Mouse (Mus musculus): Measurements from ENCODE around the gene Csta1. TPM values are rescaled to one million over a fixed set of nuclear protein-coding genes. Genes with fewer than 3 reads are reported as not detected.
"Not testable (repeated sequence)": the region's sequence is repeated elsewhere in the genome, so short reads cannot be mapped to it uniquely, and the experiment has no call there.

Csta1 gene
- polyA plus RNA-seq, 2 experiments, result 0.83 to 2.1 TPM

- no peak overlapping the region for H3K4me2 ChIP-seq (replicated peaks; ENCODE audit: low read depth, low read length, severe bottlenecking)
- no peaks in the 10 kb centered on the region for H3K27me3 ChIP-seq (ENCODE audit: control insufficient read depth, insufficient read depth, low read length)
- DNase-seq (ENCODE audit: low spot score), result no peak
- H3K4me1 ChIP-seq (ENCODE audit: control insufficient read depth, insufficient read depth, low read length), result no peaks in the 10 kb centered on the region
- no peak overlapping the region for H3K9ac ChIP-seq (ENCODE audit: low read depth, low read length, severe bottlenecking)
- TF ChIP-seq POLR2A (IDR thresholded peaks at IDR 0.05; ENCODE audit: borderline replicate concordance, extremely low read depth, insufficient read depth, insufficient read length), result no peak
- H3K27ac ChIP-seq (replicated peaks; ENCODE audit: low read depth, low read length), result no peak overlapping the region
- WGBS, result 86% methylated on average over 7 of the region's 7 CpGs
- H3K9me3 ChIP-seq (ENCODE audit: control insufficient read depth, low read length), result no peaks in the 10 kb centered on the region
- H3K4me3 ChIP-seq (replicated peaks; ENCODE audit: low read length), result no peak overlapping the region
- ATAC-seq (ENCODE audit: low FRiP score, low read depth), result no peak
- H3K36me3 ChIP-seq (ENCODE audit: control insufficient read depth, insufficient read depth, low read length), result no peaks in the 10 kb centered on the region
These were observed 2.9 kb downstream of the Csta1 start for GRCm38 (mm10) chr16:36128092-36128491.

GRCm38 (mm10) chr16:36115751-36116150, 15.3 kb downstream of the Csta1 start:
- not testable (repeated sequence) for H3K27ac ChIP-seq (replicated peaks; ENCODE audit: low read depth, low read length); DNase-seq (ENCODE audit: low spot score); ATAC-seq (ENCODE audit: low FRiP score, low read depth); H3K36me3 ChIP-seq (ENCODE audit: control insufficient read depth, insufficient read depth, low read length); H3K9ac ChIP-seq (ENCODE audit: low read depth, low read length, severe bottlenecking); H3K4me2 ChIP-seq (replicated peaks; ENCODE audit: low read depth, low read length, severe bottlenecking); H3K4me3 ChIP-seq (replicated peaks; ENCODE audit: low read length); H3K27me3 ChIP-seq (ENCODE audit: control insufficient read depth, insufficient read depth, low read length); H3K9me3 ChIP-seq (ENCODE audit: control insufficient read depth, low read length); H3K4me1 ChIP-seq (ENCODE audit: control insufficient read depth, insufficient read depth, low read length)
- WGBS, result 90% methylated on average over 6 of the region's 6 CpGs

- H3K9me3 ChIP-seq (ENCODE audit: control insufficient read depth, low read length); H3K4me2 ChIP-seq (replicated peaks; ENCODE audit: low read depth, low read length, severe bottlenecking); H3K36me3 ChIP-seq (ENCODE audit: control insufficient read depth, insufficient read depth, low read length); DNase-seq (ENCODE audit: low spot score); H3K27ac ChIP-seq (replicated peaks; ENCODE audit: low read depth, low read length); H3K4me1 ChIP-seq (ENCODE audit: control insufficient read depth, insufficient read depth, low read length); H3K4me3 ChIP-seq (replicated peaks; ENCODE audit: low read length); ATAC-seq (ENCODE audit: low FRiP score, low read depth); H3K27me3 ChIP-seq (ENCODE audit: control insufficient read depth, insufficient read depth, low read length); H3K9ac ChIP-seq (ENCODE audit: low read depth, low read length, severe bottlenecking): not testable (repeated sequence)
These were observed 19.6 kb downstream of the Csta1 start for GRCm38 (mm10) chr16:36111486-36111885.

- Histone ChIP-seq H3K4me1 (ENCODE audit: control insufficient read depth, insufficient read depth, low read length) (no peaks in the 10 kb centered on the region), H3K9me3 (ENCODE audit: control insufficient read depth, low read length) (peaks cover 7% of the 10 kb centered on the region; the same call in 1 of the 2 replicates), H3K36me3 (ENCODE audit: control insufficient read depth, insufficient read depth, low read length) (no peaks in the 10 kb centered on the region), H3K4me3 (replicated peaks; ENCODE audit: low read length) (no peak overlapping the region), H3K27me3 (ENCODE audit: control insufficient read depth, insufficient read depth, low read length) (no peaks in the 10 kb centered on the region), H3K27ac (replicated peaks; ENCODE audit: low read depth, low read length) (no peak overlapping the region), H3K9ac (ENCODE audit: low read depth, low read length, severe bottlenecking) (no peak overlapping the region), H3K4me2 (replicated peaks; ENCODE audit: low read depth, low read length, severe bottlenecking) (no peak overlapping the region)
- 100% methylated on average over 1 of the region's 1 CpGs for whole genome bisulfite sequencing
- TF ChIP-seq POLR2A (IDR thresholded peaks at IDR 0.05; ENCODE audit: borderline replicate concordance, extremely low read depth, insufficient read depth, insufficient read length), result no peak
- ATAC-seq (ENCODE audit: low FRiP score, low read depth) (no peak), DNase-seq (ENCODE audit: low spot score) (no peak)
These were observed 28.8 kb downstream of the Csta1 start for GRCm38 (mm10) chr16:36102211-36102610.

- no peak for DNase-seq (ENCODE audit: low spot score)
- H3K4me1 ChIP-seq (ENCODE audit: control insufficient read depth, insufficient read depth, low read length), result no peaks in the 10 kb centered on the region
- 92% methylated on average over 1 of the region's 1 CpGs for whole genome bisulfite sequencing
- no peak overlapping the region for H3K4me2 ChIP-seq (replicated peaks; ENCODE audit: low read depth, low read length, severe bottlenecking)
- H3K27me3 ChIP-seq (ENCODE audit: control insufficient read depth, insufficient read depth, low read length), result no peaks in the 10 kb centered on the region
- TF ChIP-seq POLR2A (IDR thresholded peaks at IDR 0.05; ENCODE audit: borderline replicate concordance, extremely low read depth, insufficient read depth, insufficient read length), result no peak
- H3K9ac ChIP-seq (ENCODE audit: low read depth, low read length, severe bottlenecking), result no peak overlapping the region
- H3K27ac ChIP-seq (replicated peaks; ENCODE audit: low read depth, low read length), result no peak overlapping the region
- ATAC-seq (ENCODE audit: low FRiP score, low read depth), result no peak
- H3K9me3 ChIP-seq (ENCODE audit: control insufficient read depth, low read length), result peaks cover 7% of the 10 kb centered on the region; the same call in 1 of the 2 replicates
- H3K36me3 ChIP-seq (ENCODE audit: control insufficient read depth, insufficient read depth, low read length), result no peaks in the 10 kb centered on the region
- no peak overlapping the region for H3K4me3 ChIP-seq (replicated peaks; ENCODE audit: low read length)
These were observed 29.5 kb downstream of the Csta1 start for GRCm38 (mm10) chr16:36101526-36101925.

- H3K36me3 ChIP-seq (ENCODE audit: control insufficient read depth, insufficient read depth, low read length); H3K4me2 ChIP-seq (replicated peaks; ENCODE audit: low read depth, low read length, severe bottlenecking); H3K9me3 ChIP-seq (ENCODE audit: control insufficient read depth, low read length); H3K4me3 ChIP-seq (replicated peaks; ENCODE audit: low read length); H3K27ac ChIP-seq (replicated peaks; ENCODE audit: low read depth, low read length); H3K9ac ChIP-seq (ENCODE audit: low read depth, low read length, severe bottlenecking); H3K4me1 ChIP-seq (ENCODE audit: control insufficient read depth, insufficient read depth, low read length); DNase-seq (ENCODE audit: low spot score); ATAC-seq (ENCODE audit: low FRiP score, low read depth); H3K27me3 ChIP-seq (ENCODE audit: control insufficient read depth, insufficient read depth, low read length): not testable (repeated sequence)
- 84% methylated on average over 12 of the region's 12 CpGs for WGBS
These were observed 33.1 kb downstream of the Csta1 start for GRCm38 (mm10) chr16:36097813-36098499.
